Mouse (Mus musculus): ENCODE data around the gene Abcc9. TPM values are rescaled to one million over a fixed set of nuclear protein-coding genes. Genes with fewer than 3 reads are reported as not detected.
A peak's percentile ranks its signal among the peaks of the same experiment; 100 is the strongest.

The Abcc9 gene
- total and polyA plus RNA-seq, 2 experiments from 2014 or later, result 1.8 to 9.6 TPM

GRCm38 (mm10) chr6:142568713-142569357 lies 133.3 kb downstream of the Abcc9 start:
- H3K27me3 ChIP-seq (ENCODE audit: insufficient read depth, low read length), result peaks cover 41% of the 10 kb centered on the region

DNA sequence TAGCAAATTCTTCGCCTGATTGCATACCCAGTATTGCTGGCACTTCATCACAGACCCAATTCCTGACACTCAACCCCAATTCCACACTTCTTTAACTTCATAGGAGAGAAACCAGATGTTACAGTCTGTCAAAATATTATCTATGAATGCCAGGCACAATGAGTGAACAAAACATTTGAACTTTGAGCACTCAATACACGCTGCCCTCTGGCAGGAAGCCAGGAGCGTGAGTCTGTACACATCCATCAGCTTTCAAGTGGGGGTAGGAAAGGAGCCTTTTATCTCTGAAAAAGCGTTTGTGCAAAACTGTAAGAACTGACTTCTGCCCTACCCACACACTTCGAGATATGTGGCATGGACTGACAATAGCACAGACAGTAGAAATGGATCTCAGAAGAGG lies 134.7 kb downstream of the Abcc9 start:
- no peak for TF ChIP-seq CTCF (IDR thresholded peaks at IDR 0.05; ENCODE audit: low read depth)
- ATAC-seq, result no peak
- H3K36me3 ChIP-seq (ENCODE audit: insufficient read depth), result no peaks in the 10 kb centered on the region
- peaks cover 36% of the 10 kb centered on the region for H3K27me3 ChIP-seq (ENCODE audit: insufficient read depth, low read length)
- H3K27ac ChIP-seq (ENCODE audit: low read depth, low read length), result no peak overlapping the region
- H3K9me3 ChIP-seq (ENCODE audit: low read length), result no peaks in the 10 kb centered on the region
- H3K4me1 ChIP-seq (ENCODE audit: insufficient read depth), result peaks cover 5% of the 10 kb centered on the region; the same call in 1 of the 2 replicates
- H3K9ac ChIP-seq, result no peak overlapping the region
- no peak overlapping the region for H3K4me2 ChIP-seq (ENCODE audit: low read depth)
- no peak overlapping the region for H3K4me3 ChIP-seq (ENCODE audit: low read depth, low read length)
- no peak for DNase-seq
- 33% methylated on average over 5 of the region's 5 CpGs for WGBS

More at GRCm38 (mm10) chr6:142568713-142569357, 133.3 kb downstream of the Abcc9 start:
- no peak for ATAC-seq
- no peak overlapping the region for H3K9ac ChIP-seq
- 44% methylated on average over 7 of the region's 7 CpGs for WGBS
- no peak overlapping the region for H3K4me2 ChIP-seq (ENCODE audit: low read depth)
- H3K27ac ChIP-seq (ENCODE audit: low read depth, low read length), result no peak overlapping the region
- DNase-seq, result no peak
- no peaks in the 10 kb centered on the region for H3K9me3 ChIP-seq (ENCODE audit: low read length)
- H3K4me1 ChIP-seq (ENCODE audit: insufficient read depth), result peaks cover 5% of the 10 kb centered on the region; the same call in 1 of the 2 replicates
- TF ChIP-seq CTCF (IDR thresholded peaks at IDR 0.05; ENCODE audit: low read depth), result no peak
- no peak overlapping the region for H3K4me3 ChIP-seq (ENCODE audit: low read depth, low read length)
- no peaks in the 10 kb centered on the region for H3K36me3 ChIP-seq (ENCODE audit: insufficient read depth)

DNA sequence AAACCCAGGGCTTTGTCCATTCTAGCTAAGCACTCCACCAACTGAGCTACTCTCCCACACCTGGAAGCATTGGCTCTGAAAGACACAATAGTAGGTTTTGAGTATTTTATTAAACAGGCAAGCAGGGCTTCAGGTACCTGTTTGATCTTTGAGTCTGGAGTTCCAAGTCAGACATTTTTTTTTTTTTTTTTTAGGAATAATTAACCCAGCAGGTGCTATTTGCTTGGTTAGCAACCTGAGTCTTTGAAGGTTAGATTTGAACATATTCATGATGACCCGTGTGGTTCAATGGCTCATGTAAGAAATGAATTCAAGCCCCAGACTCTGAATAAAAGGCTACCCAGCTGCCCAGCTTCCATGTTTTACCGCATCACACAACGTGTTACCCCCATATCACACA lies 137.4 kb downstream of the Abcc9 start:
- peaks cover 10% of the 10 kb centered on the region for H3K27me3 ChIP-seq (ENCODE audit: insufficient read depth, low read length)
- no peak overlapping the region for H3K4me3 ChIP-seq (ENCODE audit: low read depth, low read length)
- H3K9ac ChIP-seq, result no peak overlapping the region
- no peak overlapping the region for H3K4me2 ChIP-seq (ENCODE audit: low read depth)
- no peak for DNase-seq
- H3K27ac ChIP-seq (ENCODE audit: low read depth, low read length), result no peak overlapping the region
- TF ChIP-seq CTCF (IDR thresholded peaks at IDR 0.05; ENCODE audit: low read depth), result no peak
- H3K36me3 ChIP-seq (ENCODE audit: insufficient read depth), result no peaks in the 10 kb centered on the region
- no peak for ATAC-seq
- no peaks in the 10 kb centered on the region for H3K4me1 ChIP-seq (ENCODE audit: insufficient read depth)
- 91% methylated on average over 3 of the region's 3 CpGs for WGBS
- no peaks in the 10 kb centered on the region for H3K9me3 ChIP-seq (ENCODE audit: low read length)

DNA sequence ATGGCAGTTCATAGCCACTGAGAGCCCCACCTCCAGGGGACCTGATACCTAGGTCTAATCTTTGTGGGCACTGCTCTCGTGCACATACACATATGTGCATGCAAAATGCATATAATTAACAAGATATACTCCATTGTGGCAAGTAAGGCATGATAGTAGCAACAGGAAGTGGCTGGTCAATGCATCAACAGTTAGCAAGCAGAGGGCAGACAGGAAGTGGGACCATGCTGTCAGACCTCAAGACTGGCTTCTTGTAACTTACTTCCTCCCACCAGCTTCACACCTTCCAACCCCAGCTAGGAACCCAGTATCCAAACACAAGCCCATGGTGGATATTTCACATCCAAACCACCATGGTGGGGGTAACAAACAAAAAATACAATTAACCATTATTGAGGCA lies 141.0 kb downstream of the Abcc9 start:
- H3K36me3 ChIP-seq (ENCODE audit: insufficient read depth), result no peaks in the 10 kb centered on the region
- no peak for ATAC-seq

DNA sequence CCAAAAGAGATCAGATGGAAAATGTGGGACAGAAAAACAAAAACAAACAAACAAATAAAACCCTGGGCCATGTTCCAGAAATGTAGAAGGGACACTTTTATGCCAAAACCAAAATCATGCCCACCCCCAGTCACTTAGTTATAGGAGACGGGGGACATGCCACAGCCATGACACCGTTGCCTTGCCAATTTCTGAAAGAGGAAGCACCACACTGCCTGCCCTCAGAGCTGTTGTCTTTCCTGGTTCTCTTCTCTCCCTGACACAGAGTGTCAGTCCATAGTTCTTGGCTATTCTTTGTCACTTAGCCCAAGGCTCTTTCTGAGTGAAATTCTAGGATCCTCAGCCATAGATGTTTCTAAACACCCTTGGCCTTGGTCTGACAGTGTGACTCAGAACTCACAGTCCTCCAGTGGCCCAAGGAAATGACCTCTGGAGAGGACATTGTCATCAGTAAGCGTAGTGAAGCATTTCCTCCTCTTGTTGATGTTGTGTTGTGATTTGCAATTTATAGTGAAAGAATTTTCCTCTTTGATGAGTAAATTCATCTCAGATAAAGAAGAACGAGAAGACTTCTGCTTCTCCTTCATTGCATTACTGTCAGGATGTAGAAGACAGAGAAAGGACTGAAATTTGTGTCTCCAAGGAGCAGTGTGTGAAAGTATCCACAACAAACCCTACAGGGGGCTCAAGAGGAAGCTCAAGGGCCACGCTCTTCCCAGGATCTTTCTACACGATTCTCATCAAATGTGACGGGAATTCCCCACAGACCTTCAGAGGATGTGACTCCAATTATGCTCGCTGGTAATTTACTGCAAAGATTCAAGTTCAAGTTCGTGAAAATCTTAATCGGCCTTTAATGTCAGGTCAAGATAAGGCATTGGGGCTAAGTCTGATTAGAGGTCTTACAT lies 143.1 kb downstream of the Abcc9 start:
- H3K9me3 ChIP-seq (ENCODE audit: low read length), result no peaks in the 10 kb centered on the region
- no peak for DNase-seq
- TF ChIP-seq CTCF (IDR thresholded peaks at IDR 0.05; ENCODE audit: low read depth), result no peak
- 83% methylated on average over 10 of the region's 10 CpGs for WGBS
- no peak for ATAC-seq
- H3K27me3 ChIP-seq (ENCODE audit: insufficient read depth, low read length), result no peaks in the 10 kb centered on the region
- no peaks in the 10 kb centered on the region for H3K4me1 ChIP-seq (ENCODE audit: insufficient read depth)
- no peaks in the 10 kb centered on the region for H3K36me3 ChIP-seq (ENCODE audit: insufficient read depth)
- no peak overlapping the region for H3K4me2 ChIP-seq (ENCODE audit: low read depth)
- H3K9ac ChIP-seq, result no peak overlapping the region
- H3K4me3 ChIP-seq (ENCODE audit: low read depth, low read length), result no peak overlapping the region
- no peak overlapping the region for H3K27ac ChIP-seq (ENCODE audit: low read depth, low read length)

More for the DNA sequence above, 141.0 kb downstream of the Abcc9 start:
- Histone ChIP-seq H3K9me3 (ENCODE audit: low read length) (no peaks in the 10 kb centered on the region), H3K9ac (no peak overlapping the region), H3K4me3 (ENCODE audit: low read depth, low read length) (no peak overlapping the region), H3K27ac (ENCODE audit: low read depth, low read length) (no peak overlapping the region), H3K27me3 (ENCODE audit: insufficient read depth, low read length) (no peaks in the 10 kb centered on the region), H3K4me1 (ENCODE audit: insufficient read depth) (no peaks in the 10 kb centered on the region), H3K4me2 (ENCODE audit: low read depth) (no peak overlapping the region)
- 66% methylated on average over 1 of the region's 1 CpGs for WGBS
- TF ChIP-seq CTCF (IDR thresholded peaks at IDR 0.05; ENCODE audit: low read depth), result no peak
- DNase-seq, result no peak

DNA sequence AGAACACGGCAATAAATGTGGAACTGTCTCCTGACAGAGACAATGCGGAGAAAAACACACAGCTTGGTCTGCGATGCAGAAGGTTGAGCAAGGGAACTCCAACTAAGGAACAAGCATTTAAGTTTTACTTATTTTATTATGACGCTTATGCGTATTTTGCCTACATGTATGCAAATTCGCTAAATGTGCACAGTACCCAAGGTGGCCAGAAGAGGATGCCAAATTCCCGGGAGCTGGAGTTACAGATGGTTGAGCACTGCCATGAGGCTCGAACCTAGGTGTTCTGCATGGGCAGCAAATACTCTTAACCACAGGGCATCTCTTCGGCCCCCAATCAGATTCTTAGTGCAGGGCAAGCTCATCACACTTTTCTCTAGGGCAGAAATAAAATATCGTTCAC lies 144.0 kb downstream of the Abcc9 start:
- ATAC-seq (no peak), DNase-seq (no peak)
- Histone ChIP-seq H3K4me1 (ENCODE audit: insufficient read depth) (no peaks in the 10 kb centered on the region), H3K36me3 (ENCODE audit: insufficient read depth) (no peaks in the 10 kb centered on the region), H3K27me3 (ENCODE audit: insufficient read depth, low read length) (no peaks in the 10 kb centered on the region), H3K9ac (no peak overlapping the region), H3K27ac (ENCODE audit: low read depth, low read length) (no peak overlapping the region), H3K4me3 (ENCODE audit: low read depth, low read length) (no peak overlapping the region), H3K9me3 (ENCODE audit: low read length) (no peaks in the 10 kb centered on the region), H3K4me2 (ENCODE audit: low read depth) (no peak overlapping the region)
- TF ChIP-seq CTCF (IDR thresholded peaks at IDR 0.05; ENCODE audit: low read depth), result peak; percentile 59
- 78% methylated on average over 10 of the region's 10 CpGs for WGBS

GRCm38 (mm10) chr6:142555988-142556387 lies 146.1 kb downstream of the Abcc9 start:
- no peak for TF ChIP-seq CTCF (IDR thresholded peaks at IDR 0.05; ENCODE audit: low read depth)
- 0 out of 2 replicates have a peak, but pooled peaks cover 3% of the 10 kb centered on the region for H3K9me3 ChIP-seq (ENCODE audit: low read length)

More at GRCm38 (mm10) chr6:142555988-142556387, 146.1 kb downstream of the Abcc9 start:
- Histone ChIP-seq H3K4me3 (ENCODE audit: low read depth, low read length) (no peak overlapping the region), H3K36me3 (ENCODE audit: insufficient read depth) (no peaks in the 10 kb centered on the region), H3K9ac (no peak overlapping the region), H3K27ac (ENCODE audit: low read depth, low read length) (no peak overlapping the region), H3K4me1 (ENCODE audit: insufficient read depth) (no peaks in the 10 kb centered on the region), H3K4me2 (ENCODE audit: low read depth) (no peak overlapping the region), H3K27me3 (ENCODE audit: insufficient read depth, low read length) (no peaks in the 10 kb centered on the region)
- no peak for DNase-seq
- WGBS, result 59% methylated on average over 1 of the region's 1 CpGs
- no peak for ATAC-seq
